Mouse (Mus musculus) embryonic fibroblast, embryonic 13.5 days (primary cell): ENCODE measurements at regions not wholly inside any gene's neighbourhood (a gene's known extent, or its start where the extent isn't known, plus 50 kb on each side); places are given as distances from the start of the nearest gene placed in this dataset.

Source experiments
- CTCF ChIP-seq: IDR thresholded peaks from 2 replicates; pipeline ENCODE4 v1.5.1; 2011; ENCODE audit warnings: mild to moderate bottlenecking, control low read depth, low read length, moderate library complexity, borderline replicate concordance; ENCODE audit not compliant: insufficient read depth
- POLR2A ChIP-seq: IDR thresholded peaks from 2 replicates; pipeline ENCODE4 v1.6.1; 2011; ENCODE audit warnings: low read depth, mild to moderate bottlenecking, control low read depth, low read length, moderate library complexity

- no peak for TF ChIP-seq CTCF
- TF ChIP-seq POLR2A: no peak
Observed at GRCm38 (mm10) chr3:149845826-149846486, 855.6 kb upstream of the Adgrl2 start.
